Comparison of ENCODE assay signal across 10 mouse cellular contexts in the genomic region with DNA sequence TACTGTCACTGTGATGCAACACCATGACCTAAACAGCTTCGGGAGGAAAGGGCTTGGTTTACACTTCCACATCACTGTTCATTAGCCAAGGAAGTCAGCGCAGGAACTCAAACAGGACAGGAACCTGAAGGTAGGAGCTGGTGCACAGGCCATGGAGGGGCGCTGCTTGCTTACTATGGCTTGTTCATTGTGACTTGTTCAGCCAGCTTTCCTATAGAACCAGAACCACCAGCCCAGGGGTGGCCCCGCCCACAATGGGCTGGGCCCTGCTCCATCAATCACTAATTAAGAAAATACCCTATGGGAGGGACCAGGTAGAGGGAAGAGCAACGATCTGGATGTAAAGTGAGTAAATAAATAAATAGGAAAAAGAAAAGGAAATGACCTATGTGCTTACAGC. TPM values are rescaled to one million over a fixed set of nuclear protein-coding genes. Genes with fewer than 3 reads are reported as not detected.
DNase-seq lines count a peak whose midpoint lies in the region; ATAC-seq and TF ChIP-seq lines count a peak whose summit lies in the region.
"Had no signal": no experiment of that assay in that cellular context is flagged by ENCODE, and none has a peak within 500 bp of the region (broad histone marks: within the 10 kb centered on the region; RNA-seq: fewer than 3 reads in every experiment).

No protein-coding gene starts in this region.

- peaks cover 31% of the 10 kb centered on the region for H3K4me1 ChIP-seq in neural tube, embryonic 13.5 days (replicated peaks)
- peaks cover 30% of the 10 kb centered on the region for H3K4me1 ChIP-seq in neural tube, embryonic 15.5 days
- H3K4me1 ChIP-seq in kidney, embryonic 16.5 days (ENCODE audit: insufficient read depth, low read length) = peaks cover 22% of the 10 kb centered on the region
- peaks cover 9% of the 10 kb centered on the region for H3K4me1 ChIP-seq in thymus, adult 2 months (replicated peaks; ENCODE audit: control insufficient read depth, insufficient read depth, low read length)

- no peak overlapping the region for H3K27ac ChIP-seq in neural tube, embryonic 13.5 days (replicated peaks)
- no peak overlapping the region for H3K27ac ChIP-seq in neural tube, embryonic 15.5 days (replicated peaks)
- H3K27ac ChIP-seq in kidney, embryonic 16.5 days (ENCODE audit: low read length) = no peak overlapping the region
- H3K27ac ChIP-seq in thymus, adult 2 months (ENCODE audit: control insufficient read depth, insufficient read depth, low read length) = no peak overlapping the region
- H3K27ac ChIP-seq: hindbrain, postnatal 0 days; neural tube, embryonic 12.5 days had no signal

- TF ChIP-seq POLR2A in thymus, adult 2 months (IDR thresholded peaks at IDR 0.05; ENCODE audit: control insufficient read depth, extremely low read depth, insufficient read depth, low read length, poor library complexity) = no peak

- WGBS in neural tube, embryonic 13.5 days = 21% methylated on average over 5 of the region's 5 CpGs
- WGBS in neural tube, embryonic 15.5 days = 20% methylated on average over 5 of the region's 5 CpGs
- 15% methylated on average over 5 of the region's 5 CpGs for WGBS in kidney, embryonic 16.5 days
- WGBS in thymus, adult 2 months = 67% methylated on average over 5 of the region's 5 CpGs

- H3K4me3 ChIP-seq in neural tube, embryonic 13.5 days = no peak overlapping the region
- no peak overlapping the region for H3K4me3 ChIP-seq in neural tube, embryonic 15.5 days (replicated peaks)
- no peak overlapping the region for H3K4me3 ChIP-seq in kidney, embryonic 16.5 days (ENCODE audit: low read length)
- no peak overlapping the region for H3K4me3 ChIP-seq in thymus, adult 2 months (ENCODE audit: control insufficient read depth, insufficient read depth, low read length)
- H3K4me3 ChIP-seq: neural tube, embryonic 12.5 days had no signal

- ATAC-seq in neural tube, embryonic 13.5 days (ENCODE audit: low read depth) = no peak
- no peak for ATAC-seq in neural tube, embryonic 15.5 days (ENCODE audit: low FRiP score)
- ATAC-seq in kidney, embryonic 16.5 days (ENCODE audit: low FRiP score, low TSS enrichment) = no peak
- ATAC-seq: hindbrain, postnatal 0 days had no signal

- H3K9me3 ChIP-seq in neural tube, embryonic 13.5 days = no peaks in the 10 kb centered on the region
- H3K9me3 ChIP-seq in neural tube, embryonic 15.5 days (replicated peaks) = no peaks in the 10 kb centered on the region
- no peaks in the 10 kb centered on the region for H3K9me3 ChIP-seq in kidney, embryonic 16.5 days (ENCODE audit: low read length)
- H3K9me3 ChIP-seq: neural tube, embryonic 12.5 days had no signal

- no peaks in the 10 kb centered on the region for H3K36me3 ChIP-seq in neural tube, embryonic 13.5 days
- no peaks in the 10 kb centered on the region for H3K36me3 ChIP-seq in neural tube, embryonic 15.5 days
- H3K36me3 ChIP-seq in kidney, embryonic 16.5 days (ENCODE audit: insufficient read depth, low read length) = no peaks in the 10 kb centered on the region
- no peaks in the 10 kb centered on the region for H3K36me3 ChIP-seq in thymus, adult 2 months (ENCODE audit: control insufficient read depth, insufficient read depth, low read length)
- H3K36me3 ChIP-seq: neural tube, embryonic 12.5 days had no signal

- no peak overlapping the region for H3K9ac ChIP-seq in neural tube, embryonic 13.5 days
- no peak overlapping the region for H3K9ac ChIP-seq in neural tube, embryonic 15.5 days (replicated peaks)
- no peak overlapping the region for H3K9ac ChIP-seq in kidney, embryonic 16.5 days (replicated peaks; ENCODE audit: low read length)
- H3K9ac ChIP-seq: neural tube, embryonic 12.5 days had no signal

- no peaks in the 10 kb centered on the region for H3K27me3 ChIP-seq in neural tube, embryonic 13.5 days
- H3K27me3 ChIP-seq in neural tube, embryonic 15.5 days (replicated peaks) = no peaks in the 10 kb centered on the region
- H3K27me3 ChIP-seq in kidney, embryonic 16.5 days (ENCODE audit: insufficient read depth, low read length) = no peaks in the 10 kb centered on the region
- H3K27me3 ChIP-seq in thymus, adult 2 months (ENCODE audit: control insufficient read depth, insufficient read depth, low read length) = no peaks in the 10 kb centered on the region
- H3K27me3 ChIP-seq: neural tube, embryonic 12.5 days had no signal

- H3K4me2 ChIP-seq in neural tube, embryonic 13.5 days = 0 out of 2 replicates have a peak overlapping the region, but pooled peaks have one; percentile 1
- H3K4me2 ChIP-seq in neural tube, embryonic 15.5 days = no peak overlapping the region
- H3K4me2 ChIP-seq in kidney, embryonic 16.5 days (replicated peaks; ENCODE audit: low read depth, low read length) = peak overlapping the region; percentile 33
- H3K4me2 ChIP-seq: neural tube, embryonic 12.5 days had no signal

- peak; percentile 6 for DNase-seq in embryo, embryonic 10 days (ENCODE audit: low spot score)
- DNase-seq in embryo, embryonic 11 days = no peak
- DNase-seq in lung, postnatal 36 days = peak; percentile 31
- DNase-seq in gastrocnemius, postnatal 10 days = no peak
- DNase-seq in thymus, adult 2 months = no peak

- no peak for TF ChIP-seq CTCF in thymus, adult 2 months (IDR thresholded peaks at IDR 0.05; ENCODE audit: borderline replicate concordance, control insufficient read depth, extremely low read depth, insufficient read depth, low read length, poor library complexity)

RNA-seq across cellular contexts. Expression of a gene that starts 2.4 kb away (rescaled TPM):
- 32.6 and 33.6 TPM in 2 replicates for polyA plus RNA-seq in neural tube, embryonic 13.5 days (2015; fragmentation: Nextera tagmentation; extraction: Ambion mirVana)
- 29.7 and 33.0 TPM in 2 replicates for polyA plus RNA-seq in neural tube, embryonic 15.5 days (2015; fragmentation: Nextera tagmentation; extraction: Ambion mirVana)
- polyA plus RNA-seq in kidney, embryonic 16.5 days (2015; fragmentation: Nextera tagmentation; extraction: Ambion mirVana) = 27.3 and 31.0 TPM in 2 replicates
- total RNA-seq in gastrocnemius, postnatal 10 days (2021) = 10 to 100 TPM; 20.0 to 22.0 TPM
- 58.0 and 60.3 TPM in 2 replicates for polyA plus RNA-seq in thymus, adult 2 months (2012; rRNA removed)

RNA-seq across cellular contexts. Expression of a gene that starts 3.9 kb away (rescaled TPM):
- polyA plus RNA-seq in neural tube, embryonic 13.5 days (2015; fragmentation: Nextera tagmentation; extraction: Ambion mirVana) = 13.0 and 14.0 TPM in 2 replicates
- 15.0 and 15.1 TPM in 2 replicates for polyA plus RNA-seq in neural tube, embryonic 15.5 days (2015; fragmentation: Nextera tagmentation; extraction: Ambion mirVana)
- 5.3 and 5.8 TPM in 2 replicates for polyA plus RNA-seq in kidney, embryonic 16.5 days (2015; fragmentation: Nextera tagmentation; extraction: Ambion mirVana)
- 1 to 10 TPM; 2.8 to 4.0 TPM for total RNA-seq in gastrocnemius, postnatal 10 days (2021)
- polyA plus RNA-seq in thymus, adult 2 months (2012; rRNA removed) = 8.0 and 8.8 TPM in 2 replicates

RNA-seq across cellular contexts. Expression of a gene that starts 35.2 kb away (rescaled TPM):
- polyA plus RNA-seq in neural tube, embryonic 13.5 days (2015; fragmentation: Nextera tagmentation; extraction: Ambion mirVana) = 76.9 and 83.6 TPM in 2 replicates
- 78.0 and 81.7 TPM in 2 replicates for polyA plus RNA-seq in neural tube, embryonic 15.5 days (2015; fragmentation: Nextera tagmentation; extraction: Ambion mirVana)
- 49.3 and 55.6 TPM in 2 replicates for polyA plus RNA-seq in kidney, embryonic 16.5 days (2015; fragmentation: Nextera tagmentation; extraction: Ambion mirVana)
- 10 to 100 TPM; 17.3 to 19.9 TPM for total RNA-seq in gastrocnemius, postnatal 10 days (2021)
- polyA plus RNA-seq in thymus, adult 2 months (2012; rRNA removed) = 51.0 and 54.0 TPM in 2 replicates

Comparison
In these comparisons a context has a peak if more than half of its experiments do, and no peak if none do; other contexts are left out.
1. DNase-seq: peak in embryo, embryonic 10 days (single experiment) and lung, postnatal 36 days (single experiment); none in embryo, embryonic 11 days (single experiment), gastrocnemius, postnatal 10 days (single experiment) and thymus, adult 2 months (single experiment).